Mouse (Mus musculus) midbrain, postnatal 0 days (tissue): ENCODE data around the gene Nipal4. TPM values are rescaled to one million over a fixed set of nuclear protein-coding genes. Genes with fewer than 3 reads are reported as not detected.

Experiments used
- ATAC-seq: fragments of 200-750 bp; cut with Nextera tagmentation; 2 replicates; pipeline ENCODE4 v1.8.0; 2017; ENCODE audit warnings: moderate number of reproducible peaks, mild to moderate bottlenecking, moderate TSS enrichment, moderate library complexity; ENCODE audit not compliant: low FRiP score
- DNase-seq: peaks from one replicate; pipeline ENCODE4 v3.0.0-alpha.2; 2015; ENCODE audit warnings: low spot score
- H3K27ac ChIP-seq: fragments of 300-500 bp; sonication (generic); 2 replicates; pipeline ENCODE4 v1.5.1; 2014; ENCODE audit warnings: low read depth, mild to moderate bottlenecking, low read length, mixed read lengths
- H3K27me3 ChIP-seq: fragments of 300-500 bp; sonication (generic); 2 replicates; pipeline ENCODE4 v1.6.1; 2014; ENCODE audit warnings: low read length, control low read depth, mixed read lengths; ENCODE audit not compliant: insufficient read depth
- H3K36me3 ChIP-seq: fragments of 300-500 bp; sonication (generic); 2 replicates; pipeline ENCODE4 v1.6.1; 2014; ENCODE audit warnings: low read length, control low read depth, mixed read lengths; ENCODE audit not compliant: insufficient read depth
- H3K4me1 ChIP-seq: fragments of 300-500 bp; sonication (generic); 2 replicates; pipeline ENCODE4 v1.6.1; 2014; ENCODE audit warnings: mild to moderate bottlenecking, control low read depth, antibody characterized with exemption, low read length, mixed read lengths; ENCODE audit not compliant: insufficient read depth
- H3K4me2 ChIP-seq: fragments of 300-500 bp; sonication (generic); 2 replicates; pipeline ENCODE4 v1.6.1; 2014; ENCODE audit warnings: low read depth, mild to moderate bottlenecking, low read length, mixed read lengths; ENCODE audit not compliant: poor library complexity, severe bottlenecking
- H3K4me3 ChIP-seq: fragments of 300-500 bp; sonication (generic); 2 replicates; pipeline ENCODE4 v1.5.1; 2014; ENCODE audit warnings: low read depth, mild to moderate bottlenecking, low read length, moderate library complexity
- H3K9ac ChIP-seq: fragments of 300-500 bp; sonication (generic); replicated peaks from 2 replicates; pipeline ENCODE4 v1.6.1; 2014; ENCODE audit warnings: mild to moderate bottlenecking, low read length, moderate library complexity, mixed read lengths; ENCODE audit not compliant: poor library complexity, severe bottlenecking
- H3K9me3 ChIP-seq: fragments of 300-500 bp; sonication (generic); 2 replicates; pipeline ENCODE4 v1.6.1; 2016; ENCODE audit warnings: low read length, control low read depth
- CTCF ChIP-seq: IDR thresholded peaks from 2 replicates; pipeline ENCODE4 v1.5.1; 2016; ENCODE audit warnings: antibody characterized with exemption, mild to moderate bottlenecking
- WGBS: fragments of 180-500 bp; shearing (Covaris S2); extraction: QIAGEN DNeasy Blood & Tissue Kit; methylation state at CpG from one replicate; pipeline ENCODE4 v1.1.7; 2014; 5-methylcytosine and 5-hydroxymethylcytosine counted together
- microRNA-seq: library from miRNA; unstranded; fragments of <30 nt; microRNA quantifications from one replicate; pipeline ENCODE4, GENCODE M21; 2016; ENCODE audit warnings: borderline number of aligned reads
- polyA plus RNA-seq: library from polyadenylated mRNA; unstranded; fragments of >200 nt; fragmentation: Nextera tagmentation; extraction: Ambion mirVana; gene quantifications from 2 replicates; pipeline ENCODE4 v1.2.1, GENCODE M21; 2015
- total RNA-seq: library from RNA; depleted of rRNA; stranded (reverse); fragments of >200 nt; gene quantifications from 2 replicates; pipeline ENCODE4 v1.2.3, GENCODE M21; 2014; rRNA removed

Gene Nipal4
- total and polyA plus RNA-seq, 2 experiments from 2014 or later: 0.10 to 0.27 TPM

DNA sequence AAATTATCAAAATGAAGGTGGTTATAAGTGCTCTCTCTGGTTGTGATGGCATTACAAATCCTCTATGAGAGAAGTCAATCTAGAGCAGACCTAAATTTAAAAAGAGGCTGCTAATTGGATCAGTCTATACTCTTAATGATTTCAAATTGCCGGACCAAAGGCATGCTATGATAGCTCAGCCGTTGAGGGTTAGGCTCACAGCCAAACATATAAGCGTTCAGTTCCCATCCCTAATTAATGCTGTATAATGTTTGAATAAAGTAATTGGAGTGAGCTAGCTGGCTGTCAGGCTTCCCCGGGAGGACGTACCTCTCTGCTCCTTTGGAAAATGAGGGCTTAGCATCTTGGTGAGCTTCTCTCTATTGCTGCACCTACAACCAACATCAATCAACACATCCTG is 57.1 kb downstream of the Nipal4 start:
- Histone ChIP-seq H3K9me3 (no peaks in the 10 kb centered on the region), H3K9ac (no peak overlapping the region), H3K4me1 (no peaks in the 10 kb centered on the region), H3K27ac (no peak overlapping the region), H3K27me3 (no peaks in the 10 kb centered on the region), H3K4me2 (no peak overlapping the region), H3K4me3 (no peak overlapping the region), H3K36me3 (peaks cover 1% of the 10 kb centered on the region; the same call in 1 of the 2 replicates)
- no peak for TF ChIP-seq CTCF
- DNase-seq (no peak), ATAC-seq (no peak)
- WGBS: 66% methylated on average over 5 of the region's 5 CpGs

DNA sequence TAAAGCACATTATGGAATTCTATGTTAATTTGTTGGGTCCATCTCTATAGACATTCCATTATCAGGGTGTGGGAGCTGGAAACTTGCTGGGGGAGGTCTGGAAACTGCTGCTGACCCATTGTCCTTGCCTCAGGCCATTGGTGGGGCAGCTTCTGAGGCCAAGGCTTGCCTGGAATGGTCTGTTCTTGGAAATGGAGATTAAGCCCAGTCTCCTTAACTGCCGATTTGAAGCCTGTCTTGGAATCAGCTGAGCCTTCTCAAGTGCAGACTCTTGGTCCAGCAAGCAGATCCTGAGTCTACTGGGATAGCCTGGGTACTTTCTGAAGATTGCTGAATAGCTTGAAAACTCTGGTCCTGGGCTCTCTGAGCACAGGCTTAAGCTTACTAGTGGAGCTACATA is 59.3 kb downstream of the Nipal4 start:
- Histone ChIP-seq H3K27ac (no peak overlapping the region), H3K36me3 (no peaks in the 10 kb centered on the region), H3K4me1 (no peaks in the 10 kb centered on the region), H3K4me2 (no peak overlapping the region), H3K4me3 (no peak overlapping the region), H3K27me3 (no peaks in the 10 kb centered on the region), H3K9ac (no peak overlapping the region), H3K9me3 (no peaks in the 10 kb centered on the region)
- TF ChIP-seq CTCF: no peak
- no peak for ATAC-seq
- DNase-seq: no peak
- 100% methylated on average over 1 of the region's 1 CpGs for WGBS

DNA sequence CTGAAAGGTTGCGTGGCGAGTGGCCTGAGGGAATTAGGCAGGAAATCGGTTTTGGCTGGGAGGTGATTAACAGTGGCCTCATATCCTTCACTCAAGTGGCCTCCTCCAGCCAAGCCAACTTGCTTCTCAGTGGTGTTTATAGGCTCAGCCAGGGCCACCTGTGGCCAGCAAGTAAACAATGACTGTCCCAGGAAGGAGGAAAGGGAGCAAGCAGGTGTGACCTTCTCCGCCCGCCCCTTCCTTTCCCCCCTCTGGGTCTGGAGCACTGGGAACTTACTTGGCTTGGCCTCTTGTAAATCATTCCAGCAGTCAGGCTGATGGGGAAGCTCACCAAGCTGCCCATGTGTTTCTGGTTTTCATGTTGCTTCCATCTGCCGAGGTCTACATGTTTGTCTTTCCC is 64.2 kb downstream of the Nipal4 start:
- 0 out of 2 replicates have a peak overlapping the region, but pooled peaks have one; percentile 27 for H3K27ac ChIP-seq
- no peaks in the 10 kb centered on the region for H3K27me3 ChIP-seq
- H3K36me3 ChIP-seq: peaks cover 6% of the 10 kb centered on the region
- WGBS: 90% methylated on average over 6 of the region's 6 CpGs
- no peak for TF ChIP-seq CTCF
- H3K9ac ChIP-seq: no peak overlapping the region
- no peak for ATAC-seq
- H3K4me2 ChIP-seq: no peak overlapping the region
- H3K4me3 ChIP-seq: no peak overlapping the region
- no peak for DNase-seq
- no peaks in the 10 kb centered on the region for H3K4me1 ChIP-seq
- no peaks in the 10 kb centered on the region for H3K9me3 ChIP-seq

Small RNAs within 50 kb of the gene (microRNA-seq; reads per million reads assigned to microRNA genes)
- not detected for gene Mir7239
- not detected for gene Mir8100

Other genes starting within 250 kb of the Nipal4 start
- 89.2 and 106 TPM in 2 replicates for gene Lsm11, start 221.6 kb downstream of the Nipal4 start, total RNA-seq
- gene Lsm11, start 221.6 kb downstream of the Nipal4 start, polyA plus RNA-seq: 31.8 and 32.9 TPM in 2 replicates
- gene Thg1l, start 211.0 kb downstream of the Nipal4 start, total RNA-seq: 11.1 TPM in 2 replicates
- 8.8 TPM in 2 replicates for gene Thg1l, start 211.0 kb downstream of the Nipal4 start, polyA plus RNA-seq
- 0.16 and 0.47 TPM in 2 replicates for gene Sox30, start 186.2 kb downstream of the Nipal4 start, total RNA-seq
- 0.06 and 0.07 TPM in 2 replicates for gene Sox30, start 186.2 kb downstream of the Nipal4 start, polyA plus RNA-seq
- gene Gm12166, start 114.2 kb downstream of the Nipal4 start, total RNA-seq: 8.7 and 12.1 TPM in 2 replicates
- 8.3 and 8.9 TPM in 2 replicates for gene Gm12166, start 114.2 kb downstream of the Nipal4 start, polyA plus RNA-seq
- gene Adam19, start 110.5 kb downstream of the Nipal4 start, total RNA-seq: 16.8 and 16.9 TPM in 2 replicates
- 3.9 and 6.1 TPM in 2 replicates for gene Adam19, start 110.5 kb downstream of the Nipal4 start, polyA plus RNA-seq
- gene Fndc9, start 69.0 kb upstream of the Nipal4 start, total RNA-seq: 11.8 and 12.2 TPM in 2 replicates
- gene Fndc9, start 69.0 kb upstream of the Nipal4 start, polyA plus RNA-seq: 18.9 and 20.8 TPM in 2 replicates
- 133 and 141 TPM in 2 replicates for gene Cyfip2, start 146.4 kb upstream of the Nipal4 start, total RNA-seq
- 79.4 and 83.7 TPM in 2 replicates for gene Cyfip2, start 146.4 kb upstream of the Nipal4 start, polyA plus RNA-seq
- 0.05 and 0.16 TPM in 2 replicates for gene Itk, start 223.0 kb upstream of the Nipal4 start, total RNA-seq
- gene Itk, start 223.0 kb upstream of the Nipal4 start, polyA plus RNA-seq: 0.05 and 0.06 TPM in 2 replicates
- not detected in 2 replicates for gene Fam71b, start 230.1 kb upstream of the Nipal4 start, total RNA-seq
- not detected in 2 replicates for gene Fam71b, start 230.1 kb upstream of the Nipal4 start, polyA plus RNA-seq